Mouse (Mus musculus) erythroblast, adult 5-6 weeks (primary cell): ENCODE measurements around the gene Wdr4. TPM values are rescaled to one million over a fixed set of nuclear protein-coding genes. Genes with fewer than 3 reads are reported as not detected.

Source experiments
- ATAC-seq: replicated peaks from 2 replicates; pipeline ENCODE4 v1.8.0; 2016; ENCODE audit warnings: moderate number of reproducible peaks, mild to moderate bottlenecking, moderate TSS enrichment, inconsistent platforms; ENCODE audit not compliant: poor library complexity, low FRiP score, severe bottlenecking
- total RNA-seq, 2 experiments: library from RNA; stranded (forward) in 1 of 2; stranded (reverse) in 1 of 2; fragments of 150-400 nt in 1 of 2; fragments of 200-764, 138-1000 nt in 1 of 2; gene quantifications; 2 replicates each; pipeline versions ENCODE4 v1.2.3 to v1.2.4; 2015 to 2017; ENCODE audit warnings: low replicate concordance in 2 of 2

The Wdr4 gene
- total RNA-seq, 2 experiments from 2014 or later: 1.9 to 4.3 TPM

- ATAC-seq: no peak
Measured at GRCm38 (mm10) chr17:31500908-31501307, 18.9 kb downstream of the Wdr4 start.

- no peak for ATAC-seq
Measured at GRCm38 (mm10) chr17:31500416-31500815, 19.4 kb downstream of the Wdr4 start.

- no peak for ATAC-seq
Measured at GRCm38 (mm10) chr17:31499725-31500124, 20.1 kb downstream of the Wdr4 start.

DNA sequence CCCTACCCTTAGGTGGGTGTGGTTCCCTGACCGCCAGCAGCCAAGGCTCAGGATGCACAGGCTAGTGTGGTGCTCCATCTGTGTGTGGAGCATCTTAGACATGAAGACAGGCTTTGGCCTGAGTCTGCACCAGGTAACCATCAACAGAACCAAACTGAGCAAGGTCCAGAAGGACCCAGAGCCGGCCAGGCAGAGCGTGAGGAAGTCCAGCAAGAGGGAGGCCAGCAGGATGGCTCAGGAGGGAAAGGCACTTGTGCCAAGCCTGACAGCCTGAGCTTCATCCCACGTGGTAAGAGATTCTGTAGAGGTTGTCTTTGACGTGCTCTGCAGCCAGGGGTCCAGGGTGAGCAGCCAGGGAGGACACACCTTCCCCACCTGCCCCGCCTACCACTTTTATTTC, 22.1 kb downstream of the Wdr4 start:
- ATAC-seq: no peak

GRCm38 (mm10) chr17:31494989-31495388, 24.8 kb downstream of the Wdr4 start:
- no peak for ATAC-seq

DNA sequence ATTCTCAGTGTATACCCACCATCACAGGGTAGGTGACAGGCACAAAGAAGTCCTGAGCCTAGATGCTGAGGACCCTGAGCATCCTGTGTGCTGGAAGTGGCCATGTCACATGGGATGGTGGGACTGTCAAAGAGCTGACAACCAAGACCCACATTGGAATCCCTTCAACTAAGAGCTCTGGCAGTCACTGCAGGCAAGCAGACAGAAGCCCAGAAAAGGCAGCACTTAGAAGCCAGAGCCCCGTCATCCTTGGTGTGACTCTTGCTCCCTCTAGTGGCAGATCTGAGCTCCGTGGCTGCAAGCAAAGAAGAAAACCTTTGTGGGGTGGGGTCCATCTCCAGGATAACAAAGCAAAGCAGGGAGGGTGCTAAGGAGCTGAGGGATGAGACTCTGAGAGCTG, 27.4 kb downstream of the Wdr4 start:
- 0 out of 2 replicates have a peak, but pooled peaks have one; percentile 62 for ATAC-seq

DNA sequence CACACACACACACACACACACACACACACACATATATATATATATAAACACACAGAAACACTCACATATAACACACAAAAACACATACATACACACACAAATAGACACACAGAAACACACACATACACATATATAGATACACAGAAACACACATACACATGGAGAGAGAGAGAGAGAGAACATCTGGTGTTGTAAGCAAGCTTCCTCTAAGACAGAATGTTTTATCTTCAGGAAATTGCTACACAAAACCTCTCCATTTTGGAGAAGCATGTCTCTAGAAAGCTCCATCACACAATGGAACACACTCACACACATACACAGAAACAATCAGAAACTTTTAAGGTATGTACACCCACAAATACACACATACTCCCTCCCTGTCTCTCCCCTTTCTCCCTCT, 28.4 kb downstream of the Wdr4 start:
- ATAC-seq: no peak

- no peak for ATAC-seq
Measured at GRCm38 (mm10) chr17:31487433-31488060, 32.2 kb downstream of the Wdr4 start.

- ATAC-seq: no peak
Measured at GRCm38 (mm10) chr17:31486616-31487198, 33.1 kb downstream of the Wdr4 start.

DNA sequence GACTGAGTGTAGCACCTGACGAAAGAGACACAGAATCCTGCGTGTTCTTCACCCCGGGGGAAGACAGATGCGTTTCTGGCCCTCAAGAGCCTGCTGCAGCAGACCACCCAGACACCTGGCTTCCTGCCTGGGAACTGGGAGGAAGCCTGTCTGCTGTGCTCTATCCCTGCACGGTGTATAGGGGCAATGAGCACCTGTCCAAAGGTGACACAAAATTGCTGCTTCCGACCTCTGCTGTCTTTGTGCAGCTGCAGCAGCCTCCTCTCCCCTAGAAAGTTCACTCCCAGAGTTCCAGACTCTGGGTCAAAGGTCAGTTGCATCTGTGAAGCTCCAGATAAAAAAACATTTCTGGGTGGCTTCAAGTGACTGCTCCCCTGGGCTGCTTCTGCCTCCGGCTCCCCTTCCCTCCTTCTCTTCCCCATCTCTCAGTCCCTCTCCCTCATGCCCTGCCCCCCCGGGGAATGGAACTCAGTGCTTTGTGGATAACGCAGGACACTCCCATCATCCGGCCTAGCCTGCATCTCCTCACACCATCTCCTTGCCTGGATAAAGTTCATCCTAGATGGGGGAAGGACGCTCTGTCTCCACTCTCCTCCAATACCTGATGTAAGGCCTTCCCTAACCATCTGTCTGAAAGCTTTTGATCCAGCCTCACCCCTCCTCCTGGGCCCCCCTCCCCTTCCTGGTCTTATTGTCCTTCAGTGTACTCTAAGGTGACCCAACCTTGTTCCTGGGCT, 40.5 kb downstream of the Wdr4 start:
- no peak for ATAC-seq

DNA sequence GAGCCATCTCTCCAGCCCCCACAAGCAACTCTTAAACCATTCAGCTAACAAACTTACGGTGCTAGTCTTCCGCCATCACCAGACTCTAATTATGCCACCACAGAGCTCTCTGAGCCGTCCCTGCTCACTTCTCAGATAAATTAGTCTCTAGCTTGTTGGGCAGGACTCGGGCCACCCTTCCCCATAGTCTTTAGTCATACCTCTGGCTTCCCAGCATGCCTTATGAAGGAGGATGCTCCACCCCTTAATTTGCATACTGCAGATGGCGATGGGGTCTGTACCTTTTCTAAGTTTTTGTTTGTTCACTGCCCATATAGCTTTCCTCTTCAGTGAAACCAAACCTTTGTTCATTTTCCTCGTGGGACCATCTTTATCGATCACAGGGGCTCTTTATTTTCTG, 41.2 kb downstream of the Wdr4 start:
- no peak for ATAC-seq

GRCm38 (mm10) chr17:31474388-31474787, 45.4 kb downstream of the Wdr4 start:
- no peak for ATAC-seq

- ATAC-seq: no peak
Measured at GRCm38 (mm10) chr17:31470766-31471418, 48.9 kb downstream of the Wdr4 start.

DNA sequence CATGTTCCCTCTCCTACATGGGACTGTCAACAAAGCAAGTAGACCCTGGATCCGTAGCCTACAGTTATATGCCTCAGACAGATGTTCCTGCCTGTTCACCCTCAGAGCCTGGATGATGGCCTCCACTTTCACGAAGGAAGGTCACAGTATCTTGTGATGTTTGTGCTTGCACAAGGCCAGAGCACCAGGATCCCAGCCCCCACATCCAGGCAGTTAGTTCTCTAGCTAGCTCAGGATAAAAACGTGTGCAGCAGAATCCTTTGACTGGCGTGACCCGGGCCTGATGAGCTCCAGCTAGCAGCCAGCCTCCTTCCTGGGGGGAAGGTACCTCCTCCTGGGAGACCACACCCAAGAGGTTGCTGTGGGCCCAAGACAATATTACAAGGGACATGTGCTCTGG, 51.3 kb downstream of the Wdr4 start:
- ATAC-seq: no peak

DNA sequence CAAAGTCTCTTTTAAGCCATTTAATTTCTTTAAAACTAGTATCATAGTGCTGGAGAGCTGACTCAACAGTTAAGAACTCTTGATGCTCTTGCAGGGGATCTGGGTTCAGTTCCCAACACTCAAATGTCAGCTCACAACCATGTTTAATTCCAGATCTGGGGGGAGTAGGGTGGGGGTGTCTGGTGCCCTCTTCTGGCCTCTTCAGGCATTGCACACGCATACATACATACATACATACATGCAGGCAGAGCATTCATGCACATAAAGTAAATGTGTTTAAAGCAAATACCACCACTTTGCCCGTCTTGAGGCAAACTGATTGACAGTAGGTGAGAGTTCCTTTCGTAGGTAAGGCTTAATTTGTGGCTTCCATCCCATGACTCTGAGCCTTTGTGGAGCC, 52.9 kb downstream of the Wdr4 start:
- peak; percentile 61; the same call in 1 of the 2 replicates for ATAC-seq

GRCm38 (mm10) chr17:31462506-31462905, 57.3 kb downstream of the Wdr4 start:
- no peak for ATAC-seq

GRCm38 (mm10) chr17:31460416-31460815, 59.4 kb downstream of the Wdr4 start:
- no peak for ATAC-seq

GRCm38 (mm10) chr17:31456723-31457567, 62.8 kb downstream of the Wdr4 start:
- ATAC-seq: no peak; the same call in 1 of the 2 replicates

GRCm38 (mm10) chr17:31454056-31454455, 65.7 kb downstream of the Wdr4 start:
- no peak for ATAC-seq

DNA sequence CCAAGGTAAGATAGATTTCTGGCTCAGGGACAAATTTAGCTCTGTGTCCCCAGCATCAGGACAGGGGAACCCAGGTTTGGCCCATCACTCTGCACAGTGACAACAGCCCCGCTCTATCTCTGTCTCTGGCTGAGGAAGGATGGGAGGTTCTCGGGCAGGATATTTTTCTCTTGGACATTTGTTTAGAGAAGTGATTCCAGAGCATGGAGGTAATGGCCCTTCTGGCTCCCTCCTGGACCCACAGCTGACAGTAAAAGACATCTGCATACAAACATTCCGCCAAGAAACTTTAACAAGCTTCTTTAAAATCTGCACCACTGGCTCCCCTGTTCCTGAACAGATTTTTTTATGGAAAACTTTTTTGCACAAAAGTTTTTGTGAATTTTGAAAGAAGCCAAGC, 66.3 kb downstream of the Wdr4 start:
- ATAC-seq: no peak
